Mouse (Mus musculus) lung, embryonic 14.5 days (tissue): Measurements from ENCODE around the gene Mat2a. TPM values are rescaled to one million over a fixed set of nuclear protein-coding genes. Genes with fewer than 3 reads are reported as not detected.
A peak's percentile ranks its signal among the peaks of the same experiment; 100 is the strongest.

Source experiments
- ATAC-seq: fragments of 200-750 bp; cut with Nextera tagmentation; 2 replicates; pipeline ENCODE4 v1.8.0; 2017; ENCODE audit warnings: mild to moderate bottlenecking, moderate TSS enrichment, moderate library complexity; ENCODE audit not compliant: insufficient read depth
- DNase-seq: peaks from one replicate; pipeline ENCODE4 v3.0.0-alpha.2; 2015
- H3K27ac ChIP-seq: fragments of 300-500 bp; sonication (generic); 2 replicates; pipeline ENCODE4 v1.5.1; 2014; ENCODE audit warnings: low read depth, mild to moderate bottlenecking, moderate library complexity
- H3K27me3 ChIP-seq: fragments of 300-500 bp; sonication (generic); 2 replicates; pipeline ENCODE4 v1.6.1; 2014; ENCODE audit warnings: low read length, control low read depth; ENCODE audit not compliant: insufficient read depth
- H3K36me3 ChIP-seq: fragments of 300-500 bp; sonication (generic); 2 replicates; pipeline ENCODE4 v1.6.1; 2014; ENCODE audit warnings: control low read depth; ENCODE audit not compliant: insufficient read depth
- H3K4me1 ChIP-seq: fragments of 300-500 bp; sonication (generic); 2 replicates; pipeline ENCODE4 v1.6.1; 2014; ENCODE audit warnings: antibody characterized with exemption, control low read depth; ENCODE audit not compliant: insufficient read depth
- H3K4me2 ChIP-seq: fragments of 300-500 bp; sonication (generic); 2 replicates; pipeline ENCODE4 v1.6.1; 2014; ENCODE audit warnings: mild to moderate bottlenecking
- H3K4me3 ChIP-seq: fragments of 300-500 bp; sonication (generic); 2 replicates; pipeline ENCODE4 v1.5.1; 2014; ENCODE audit warnings: low read depth, low read length
- H3K9ac ChIP-seq: fragments of 300-500 bp; sonication (generic); 2 replicates; pipeline ENCODE4 v1.6.1; 2014
- H3K9me3 ChIP-seq: fragments of 300-500 bp; sonication (generic); 2 replicates; pipeline ENCODE4 v1.6.1; 2016; ENCODE audit warnings: low read depth, low read length, control low read depth
- CTCF ChIP-seq: IDR thresholded peaks from 2 replicates; pipeline ENCODE4 v1.5.1; 2016; ENCODE audit warnings: antibody characterized with exemption, low read depth
- WGBS: fragments of 180-500 bp; shearing (Covaris S2); extraction: QIAGEN DNeasy Blood & Tissue Kit; methylation state at CpG from one replicate; pipeline ENCODE4 v1.1.7; 2014; 5-methylcytosine and 5-hydroxymethylcytosine counted together
- polyA plus RNA-seq: library from polyadenylated mRNA; unstranded; fragments of >200 nt; fragmentation: Nextera tagmentation; extraction: Ambion mirVana; gene quantifications from 2 replicates; pipeline ENCODE4 v1.2.1, GENCODE M21; 2014

Gene Mat2a
- polyA plus RNA-seq, 1 experiment from 2014 or later: 402 TPM

- DNase-seq (peak; percentile 28), ATAC-seq (peak; percentile 48)
These were observed 49.9 kb downstream of the Mat2a start for GRCm38 (mm10) chr6:72389471-72389940.

GRCm38 (mm10) chr6:72388791-72389329, 50.5 kb downstream of the Mat2a start:
- Histone ChIP-seq H3K36me3 (peaks cover 26% of the 10 kb centered on the region), H3K4me1 (0 out of 2 replicates have a peak, but pooled peaks cover 7% of the 10 kb centered on the region), H3K9ac (peak overlapping the region; percentile 68), H3K9me3 (no peaks in the 10 kb centered on the region), H3K27ac (peak overlapping the region; percentile 94), H3K27me3 (no peaks in the 10 kb centered on the region), H3K4me2 (peak overlapping the region; percentile 69), H3K4me3 (peak overlapping the region; percentile 52)
- DNase-seq (no peak), ATAC-seq (no peak)
- WGBS: 72% methylated on average over 6 of the region's 6 CpGs
- TF ChIP-seq CTCF: no peak

More at GRCm38 (mm10) chr6:72389471-72389940, 49.9 kb downstream of the Mat2a start:
- Histone ChIP-seq H3K9me3 (no peaks in the 10 kb centered on the region), H3K36me3 (peaks cover 26% of the 10 kb centered on the region), H3K4me3 (peak overlapping the region; percentile 52), H3K9ac (peak overlapping the region; percentile 68), H3K27me3 (no peaks in the 10 kb centered on the region), H3K27ac (peak overlapping the region; percentile 94), H3K4me2 (peak overlapping the region; percentile 69), H3K4me1 (0 out of 2 replicates have a peak, but pooled peaks cover 7% of the 10 kb centered on the region)
- 7% methylated on average over 13 of the region's 13 CpGs for WGBS
- TF ChIP-seq CTCF: no peak

DNA sequence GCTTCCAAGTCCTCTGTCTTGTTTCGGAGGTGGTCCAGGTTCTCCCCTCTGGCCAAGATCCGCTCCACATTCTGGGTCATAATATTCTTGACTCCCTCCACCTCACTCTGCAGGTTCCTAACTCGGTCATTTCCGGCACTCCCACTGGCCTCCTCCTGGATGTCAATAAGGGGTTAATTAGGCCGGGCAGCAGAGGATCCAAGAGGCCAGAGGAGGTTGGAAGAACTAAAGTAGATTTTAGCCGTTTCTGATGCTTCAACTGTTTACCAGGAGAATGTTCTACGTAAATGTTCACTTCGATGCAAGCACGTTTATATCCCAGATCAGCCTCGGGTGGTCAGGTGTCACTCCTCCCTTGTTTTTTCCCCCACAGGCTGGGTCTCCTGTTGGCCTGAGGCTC, 51.1 kb downstream of the Mat2a start:
- Histone ChIP-seq H3K4me1 (0 out of 2 replicates have a peak, but pooled peaks cover 7% of the 10 kb centered on the region), H3K4me2 (peak overlapping the region; percentile 69; the same call in 1 of the 2 replicates)
- WGBS: 59% methylated on average over 10 of the region's 10 CpGs

GRCm38 (mm10) chr6:72387816-72388215, 51.5 kb downstream of the Mat2a start:
- peaks cover 26% of the 10 kb centered on the region for H3K36me3 ChIP-seq
- no peak for DNase-seq
- H3K4me1 ChIP-seq: 0 out of 2 replicates have a peak, but pooled peaks cover 7% of the 10 kb centered on the region
- no peak overlapping the region; the same call in 1 of the 2 replicates for H3K4me2 ChIP-seq
- no peak for ATAC-seq
- no peak overlapping the region for H3K9ac ChIP-seq
- no peak overlapping the region for H3K27ac ChIP-seq
- H3K9me3 ChIP-seq: no peaks in the 10 kb centered on the region
- TF ChIP-seq CTCF: no peak
- H3K4me3 ChIP-seq: no peak overlapping the region
- no peaks in the 10 kb centered on the region for H3K27me3 ChIP-seq
- WGBS: 85% methylated on average over 3 of the region's 3 CpGs

More for the DNA sequence above, 51.1 kb downstream of the Mat2a start:
- Histone ChIP-seq H3K4me3 (no peak overlapping the region), H3K27ac (no peak overlapping the region), H3K36me3 (peaks cover 26% of the 10 kb centered on the region), H3K9me3 (no peaks in the 10 kb centered on the region), H3K9ac (no peak overlapping the region; the same call in 1 of the 2 replicates), H3K27me3 (no peaks in the 10 kb centered on the region)
- ATAC-seq: no peak
- DNase-seq: no peak
- no peak for TF ChIP-seq CTCF

- 91% methylated on average over 2 of the region's 2 CpGs for WGBS
- Histone ChIP-seq H3K9ac (no peak overlapping the region), H3K4me3 (no peak overlapping the region), H3K4me1 (0 out of 2 replicates have a peak, but pooled peaks cover 7% of the 10 kb centered on the region), H3K4me2 (no peak overlapping the region), H3K36me3 (peaks cover 26% of the 10 kb centered on the region), H3K27ac (no peak overlapping the region), H3K27me3 (no peaks in the 10 kb centered on the region), H3K9me3 (no peaks in the 10 kb centered on the region)
- DNase-seq (no peak), ATAC-seq (no peak)
- TF ChIP-seq CTCF: no peak
These were observed 52.8 kb downstream of the Mat2a start for GRCm38 (mm10) chr6:72386561-72386960.

GRCm38 (mm10) chr6:72385258-72385657, 54.1 kb downstream of the Mat2a start:
- Histone ChIP-seq H3K9me3 (no peaks in the 10 kb centered on the region), H3K27ac (no peak overlapping the region), H3K4me3 (no peak overlapping the region), H3K4me2 (no peak overlapping the region), H3K9ac (no peak overlapping the region), H3K27me3 (no peaks in the 10 kb centered on the region), H3K36me3 (peaks cover 26% of the 10 kb centered on the region), H3K4me1 (0 out of 2 replicates have a peak, but pooled peaks cover 7% of the 10 kb centered on the region)
- TF ChIP-seq CTCF: no peak
- 63% methylated on average over 4 of the region's 4 CpGs for WGBS
- DNase-seq: no peak
- no peak for ATAC-seq

DNA sequence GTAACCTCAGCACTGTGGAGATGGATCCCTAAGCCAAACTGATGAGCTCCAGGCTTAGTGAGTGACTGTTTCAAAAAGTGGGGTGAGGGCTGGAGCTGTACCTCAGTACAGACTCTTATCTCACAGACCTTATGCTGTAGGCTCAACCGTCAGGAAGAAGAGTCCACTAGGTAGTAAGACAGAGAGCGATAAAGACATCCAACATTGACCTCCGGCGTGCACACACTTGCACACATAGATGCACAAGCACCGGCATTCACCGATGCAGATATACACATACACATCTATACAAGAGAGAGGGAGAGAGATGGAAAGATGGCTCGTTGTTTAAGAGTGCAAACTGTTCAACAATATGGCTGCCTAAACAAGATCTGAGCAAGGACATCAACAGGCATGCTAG, 55.4 kb downstream of the Mat2a start:
- no peak for TF ChIP-seq CTCF
- no peak overlapping the region for H3K9ac ChIP-seq
- DNase-seq: no peak
- WGBS: 92% methylated on average over 7 of the region's 7 CpGs
- peaks cover 26% of the 10 kb centered on the region for H3K36me3 ChIP-seq
- no peak overlapping the region for H3K4me2 ChIP-seq
- no peak overlapping the region for H3K4me3 ChIP-seq
- H3K4me1 ChIP-seq: 0 out of 2 replicates have a peak, but pooled peaks cover 3% of the 10 kb centered on the region
- H3K9me3 ChIP-seq: no peaks in the 10 kb centered on the region
- no peak for ATAC-seq
- no peak overlapping the region for H3K27ac ChIP-seq
- H3K27me3 ChIP-seq: no peaks in the 10 kb centered on the region
